Comparison of ENCODE assay signal across 18 mouse cellular contexts in genomic region chr9:118822581-118822980, GRCm38 (mm10).
"Had no signal": no experiment of that assay in that cellular context is flagged by ENCODE, and none has a peak within 500 bp of the region (broad histone marks: within the 10 kb centered on the region; RNA-seq: fewer than 3 reads in every experiment).

No protein-coding gene starts in this region.

- H3K9ac ChIP-seq: limb, embryonic 13.5 days; liver, embryonic 13.5 days; neural tube, embryonic 12.5 days; stomach, embryonic 15.5 days had no signal

- DNase-seq: kidney, adult 2 months; kidney, postnatal 25 days; left cerebral cortex, postnatal 4 days; liver, embryonic 13.5 days; lung, adult 2 months; lung, postnatal 14 days; lung, postnatal 4 days; midbrain, embryonic 14.5 days; retina, postnatal 1 day; right cerebral cortex, postnatal 25 days; spleen, adult 18-20 months; thymus, postnatal 25 days had no signal

- H3K4me2 ChIP-seq: liver, embryonic 13.5 days had no signal

- H3K36me3 ChIP-seq: limb, embryonic 13.5 days; liver, embryonic 13.5 days; neural tube, embryonic 12.5 days; stomach, embryonic 15.5 days had no signal

- H3K27me3 ChIP-seq: limb, embryonic 13.5 days; liver, embryonic 13.5 days; neural tube, embryonic 12.5 days; stomach, embryonic 15.5 days had no signal

- H3K4me3 ChIP-seq: layer of hippocampus, adult 2 months; limb, embryonic 13.5 days; liver, embryonic 13.5 days; megakaryocyte, embryonic 14.5 days; neural tube, embryonic 12.5 days; stomach, embryonic 15.5 days had no signal

- H3K9me3 ChIP-seq: limb, embryonic 13.5 days; liver, embryonic 13.5 days; neural tube, embryonic 12.5 days; stomach, embryonic 15.5 days had no signal

- H3K27ac ChIP-seq: kidney, postnatal 0 days; layer of hippocampus, adult 2 months; limb, embryonic 13.5 days; liver, embryonic 13.5 days; neural tube, embryonic 12.5 days; stomach, embryonic 15.5 days had no signal
